In genomic region chr10:44358816-44359215, GRCm38 (mm10) we compare ENCODE assay signal across 25 mouse cellular contexts.
DNase-seq lines count a peak whose midpoint lies in the region; ATAC-seq and TF ChIP-seq lines count a peak whose summit lies in the region.
"Had no signal": no experiment of that assay in that cellular context is flagged by ENCODE, and none has a peak within 500 bp of the region (broad histone marks: within the 10 kb centered on the region; RNA-seq: fewer than 3 reads in every experiment).

No protein-coding gene starts in this region.

- TF ChIP-seq POLR2A in liver, adult 2 months (IDR thresholded peaks at IDR 0.05; ENCODE audit: extremely low read depth, insufficient read depth, low read length): no peak

- 0 out of 2 replicates have a peak, but pooled peaks cover 2% of the 10 kb centered on the region for H3K4me1 ChIP-seq in liver, adult 2 months (ENCODE audit: control insufficient read depth, insufficient read depth, low read length)
- peaks cover 24% of the 10 kb centered on the region for H3K4me1 ChIP-seq in liver, embryonic 12.5 days
- H3K4me1 ChIP-seq: forebrain, embryonic 13.5 days had no signal

- no peaks in the 10 kb centered on the region for H3K9me3 ChIP-seq in liver, embryonic 12.5 days (replicated peaks)
- H3K9me3 ChIP-seq: forebrain, embryonic 10.5 days; forebrain, embryonic 13.5 days; heart, embryonic 10.5 days; heart, embryonic 13.5 days; hindbrain, embryonic 15.5 days had no signal

- H3K4me3 ChIP-seq in liver, adult 2 months (ENCODE audit: insufficient read depth, low read depth, low read length): no peak overlapping the region
- no peak overlapping the region for H3K4me3 ChIP-seq in liver, embryonic 12.5 days
- H3K4me3 ChIP-seq: forebrain, embryonic 10.5 days; forebrain, embryonic 13.5 days; heart, adult 2 months; heart, embryonic 10.5 days; heart, embryonic 13.5 days; hindbrain, embryonic 15.5 days had no signal

- 33% methylated on average over 6 of the region's 6 CpGs for WGBS in liver, adult 2 months
- WGBS in liver, embryonic 12.5 days (ENCODE audit: insufficient replicate concordance): 78% methylated on average over 6 of the region's 6 CpGs

- TF ChIP-seq CTCF in liver, adult 2 months (IDR thresholded peaks at IDR 0.05; ENCODE audit: low read depth, low read length): no peak

- ATAC-seq in liver, embryonic 12.5 days: no peak
- ATAC-seq: forebrain, embryonic 13.5 days; forebrain, embryonic 16.5 days had no signal

- H3K27me3 ChIP-seq in liver, adult 2 months (ENCODE audit: control insufficient read depth, insufficient read depth, low read length): no peaks in the 10 kb centered on the region
- no peaks in the 10 kb centered on the region for H3K27me3 ChIP-seq in liver, embryonic 12.5 days (replicated peaks)
- H3K27me3 ChIP-seq: CH12.LX; forebrain, embryonic 13.5 days; heart, embryonic 13.5 days; hindbrain, embryonic 15.5 days had no signal

- no peak overlapping the region for H3K27ac ChIP-seq in liver, adult 2 months (replicated peaks; ENCODE audit: insufficient read depth, low read depth, low read length)
- no peak overlapping the region for H3K27ac ChIP-seq in liver, embryonic 12.5 days
- H3K27ac ChIP-seq: forebrain, embryonic 10.5 days; forebrain, embryonic 13.5 days; heart, adult 2 months; heart, embryonic 10.5 days; heart, embryonic 13.5 days; hindbrain, embryonic 15.5 days had no signal

- DNase-seq in adrenal gland, adult 2 months: peak; percentile 15
- no peak for DNase-seq in adrenal gland, postnatal 36 days
- DNase-seq in liver, adult 2 months (ENCODE audit: extremely low read depth, low read depth, low spot score): peak; percentile 29
- DNase-seq in 416B (ENCODE audit: low read depth) (peak; percentile 7), ZHBTc4 (ENCODE audit: low read depth, low spot score) (peak; percentile 65)
- DNase-seq in lung, postnatal 10 days: no peak
- DNase-seq: adrenal gland, adult 8-10 months; B cell, adult 2 months; cerebellum, adult 11 months; cerebellum, adult 2 months; cerebellum, adult 9-11 months; cerebellum, postnatal 25 days; gastrocnemius, postnatal 10 days; gastrocnemius, postnatal 36 days; heart, adult 2 months; heart, postnatal 14 days; heart, postnatal 4 days had no signal

- H3K79me2 ChIP-seq in liver, adult 2 months (ENCODE audit: control insufficient read depth, insufficient read depth, low read length): peaks cover 5% of the 10 kb centered on the region; the same call in 1 of the 2 replicates

- H3K36me3 ChIP-seq in liver, adult 2 months (ENCODE audit: control insufficient read depth, insufficient read depth, low read length): peaks cover 5% of the 10 kb centered on the region; the same call in 1 of the 2 replicates
- H3K36me3 ChIP-seq in liver, embryonic 12.5 days: no peaks in the 10 kb centered on the region
- H3K36me3 ChIP-seq: hindbrain, embryonic 15.5 days had no signal

- H3K4me2 ChIP-seq in liver, embryonic 12.5 days: no peak overlapping the region
- H3K4me2 ChIP-seq: forebrain, embryonic 13.5 days; heart, embryonic 13.5 days; hindbrain, embryonic 15.5 days had no signal

- H3K9ac ChIP-seq in liver, adult 2 months (ENCODE audit: low read depth, low read length): no peak overlapping the region
- H3K9ac ChIP-seq in liver, embryonic 12.5 days: no peak overlapping the region
- H3K9ac ChIP-seq: forebrain, embryonic 13.5 days; heart, embryonic 13.5 days; hindbrain, embryonic 15.5 days had no signal

Comparison
In these comparisons a context has a peak if more than half of its experiments do, and no peak if none do; other contexts are left out.
1. DNase-seq: peak in adrenal gland, adult 2 months (single experiment), liver, adult 2 months (single experiment), 416B (single experiment) and ZHBTc4 (single experiment); none in adrenal gland, postnatal 36 days (0 of 2) and lung, postnatal 10 days (single experiment).